Mouse (Mus musculus) bone marrow, adult 2 months (tissue): ENCODE measurements around the gene Rrp8.

Experiments
- CTCF ChIP-seq: fragments of 200-500 bp; IDR thresholded peaks from 2 replicates; pipeline ENCODE4 v1.5.1; 2011; ENCODE audit warnings: low read length, control low read depth; ENCODE audit not compliant: control insufficient read depth, insufficient read depth
- POLR2A ChIP-seq: fragments of 200-500 bp; IDR thresholded peaks from 2 replicates; pipeline ENCODE4 v1.6.1; 2011; ENCODE audit warnings: low read depth, mild to moderate bottlenecking, control low read depth, low read length, borderline replicate concordance; ENCODE audit not compliant: control insufficient read depth

DNA sequence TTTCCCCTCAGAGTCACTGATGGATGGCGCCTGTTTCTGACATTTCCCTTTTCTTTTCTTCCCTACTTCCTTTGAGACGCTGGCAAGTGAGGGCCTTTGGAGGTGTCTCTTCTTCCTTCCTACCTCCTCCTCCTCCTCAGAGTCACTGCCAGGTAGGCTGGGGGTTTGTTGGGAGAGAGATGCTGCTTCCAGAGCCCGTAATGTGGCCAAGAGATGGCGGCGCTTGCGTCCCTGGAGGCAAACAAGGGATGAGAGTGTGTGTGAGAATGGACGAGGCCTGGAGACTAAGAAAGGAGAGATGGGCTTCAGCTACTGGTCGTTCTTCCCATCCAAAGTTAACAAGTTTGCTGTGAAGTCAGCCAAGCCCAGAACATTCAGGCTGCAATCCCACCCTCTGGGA is 2.4 kb downstream of the Rrp8 start:
- TF ChIP-seq CTCF, result no peak
- no peak for TF ChIP-seq POLR2A
